ENCODE assay signal across 16 mouse cellular contexts in genomic region chr10:7189194-7189593, GRCm38 (mm10). TPM values are rescaled to one million over a fixed set of nuclear protein-coding genes. Genes with fewer than 3 reads are reported as not detected.
DNase-seq lines count a peak whose midpoint lies in the region; ATAC-seq and TF ChIP-seq lines count a peak whose summit lies in the region.
"Had no signal": no experiment of that assay in that cellular context is flagged by ENCODE, and none has a peak within 500 bp of the region (broad histone marks: within the 10 kb centered on the region; RNA-seq: fewer than 3 reads in every experiment).

No protein-coding gene starts in this region.

- 0 out of 2 replicates have a peak overlapping the region, but pooled peaks have one; percentile 2 for H3K27ac ChIP-seq in lung, postnatal 0 days (ENCODE audit: low read length)
- H3K27ac ChIP-seq in liver, embryonic 14.5 days = no peak overlapping the region
- peak overlapping the region; percentile 70 for H3K27ac ChIP-seq in stomach, postnatal 0 days (replicated peaks)
- H3K27ac ChIP-seq: heart, adult 2 months; hindbrain, embryonic 15.5 days; midbrain, embryonic 12.5 days; neural tube, embryonic 15.5 days had no signal

- H3K36me3 ChIP-seq in lung, postnatal 0 days (ENCODE audit: insufficient read depth, low read length) = no peaks in the 10 kb centered on the region
- H3K36me3 ChIP-seq in liver, embryonic 14.5 days (replicated peaks; ENCODE audit: control insufficient read depth, insufficient read depth, low read depth) = no peaks in the 10 kb centered on the region
- no peaks in the 10 kb centered on the region for H3K36me3 ChIP-seq in stomach, postnatal 0 days (ENCODE audit: control insufficient read depth, insufficient read depth, low read length)
- H3K36me3 ChIP-seq: hindbrain, embryonic 15.5 days; midbrain, embryonic 12.5 days; neural tube, embryonic 15.5 days had no signal

- no peak overlapping the region for H3K4me2 ChIP-seq in lung, postnatal 0 days (replicated peaks; ENCODE audit: low read depth, low read length)
- no peak overlapping the region for H3K4me2 ChIP-seq in liver, embryonic 14.5 days (ENCODE audit: low read depth)
- H3K4me2 ChIP-seq in stomach, postnatal 0 days (replicated peaks; ENCODE audit: low read depth) = no peak overlapping the region
- H3K4me2 ChIP-seq: hindbrain, embryonic 15.5 days; midbrain, embryonic 12.5 days; neural tube, embryonic 15.5 days had no signal

- no peak for TF ChIP-seq CTCF in lung, postnatal 0 days (IDR thresholded peaks at IDR 0.05)
- no peak for TF ChIP-seq CTCF in lung, adult 2 months (IDR thresholded peaks at IDR 0.05; ENCODE audit: insufficient read depth, low read length)
- TF ChIP-seq CTCF in liver, embryonic 14.5 days (IDR thresholded peaks at IDR 0.05; ENCODE audit: low read depth) = no peak
- TF ChIP-seq CTCF in stomach, postnatal 0 days (IDR thresholded peaks at IDR 0.05; ENCODE audit: low read depth) = no peak

- H3K4me1 ChIP-seq in lung, postnatal 0 days (ENCODE audit: insufficient read depth, low read depth, low read length) = peaks cover 10% of the 10 kb centered on the region; the same call in 1 of the 2 replicates
- H3K4me1 ChIP-seq in lung, adult 2 months (ENCODE audit: control insufficient read depth, insufficient read depth, low read length) = peaks cover 10% of the 10 kb centered on the region
- H3K4me1 ChIP-seq in liver, embryonic 14.5 days (replicated peaks; ENCODE audit: control insufficient read depth in 2 of 2, insufficient read depth in 2 of 2, low read length in 1 of 2) = peaks cover 6 to 20% of the 10 kb centered on the region in 2 experiments; a peak in 3 of 4 replicates
- H3K4me1 ChIP-seq in stomach, postnatal 0 days (replicated peaks; ENCODE audit: control insufficient read depth, insufficient read depth) = no peaks in the 10 kb centered on the region; the same call in none of the 2 replicates
- H3K4me1 ChIP-seq: hindbrain, embryonic 15.5 days; midbrain, embryonic 12.5 days; neural tube, embryonic 15.5 days had no signal

- no peak; the same call in 1 of the 2 replicates for TF ChIP-seq EP300 in lung, postnatal 0 days (IDR thresholded peaks at IDR 0.05)
- no peak for TF ChIP-seq EP300 in liver, embryonic 14.5 days (IDR thresholded peaks at IDR 0.05; ENCODE audit: low read depth)
- no peak for TF ChIP-seq EP300 in stomach, postnatal 0 days (optimal IDR thresholded peaks at IDR 0.05)

- H3K27me3 ChIP-seq in lung, postnatal 0 days (replicated peaks; ENCODE audit: insufficient read depth, low read length) = no peaks in the 10 kb centered on the region
- H3K27me3 ChIP-seq in liver, embryonic 14.5 days (ENCODE audit: control insufficient read depth, insufficient read depth, low read length) = no peaks in the 10 kb centered on the region
- no peaks in the 10 kb centered on the region for H3K27me3 ChIP-seq in stomach, postnatal 0 days (ENCODE audit: control insufficient read depth, insufficient read depth, low read length)
- H3K27me3 ChIP-seq: hindbrain, embryonic 15.5 days; midbrain, embryonic 12.5 days; neural tube, embryonic 15.5 days had no signal

- peak; percentile 53 for DNase-seq in lung, postnatal 0 days (ENCODE audit: low spot score)
- no peak for DNase-seq in lung, adult 2 months
- DNase-seq in ZHBTc4 (ENCODE audit: low read depth, low spot score) = peak; percentile 57
- no peak for DNase-seq in liver, embryonic 14.5 days (ENCODE audit: low read depth in 3 of 3, low spot score in 3 of 3)
- peak; percentile 35 for DNase-seq in stomach, postnatal 0 days (ENCODE audit: low spot score)
- DNase-seq in frontal cortex, postnatal 14 days (ENCODE audit: low spot score in 2 of 2) = no peak
- no peak for DNase-seq in right cerebral cortex, postnatal 10 days (ENCODE audit: low spot score in 2 of 2)
- DNase-seq: embryo, embryonic 11 days; kidney, postnatal 14 days; right cerebral cortex, postnatal 25 days; thymus, adult 2 months had no signal

- H3K9me3 ChIP-seq in lung, postnatal 0 days (ENCODE audit: low read length) = no peaks in the 10 kb centered on the region
- H3K9me3 ChIP-seq in liver, embryonic 14.5 days (ENCODE audit: control insufficient read depth, low read length) = no peaks in the 10 kb centered on the region
- H3K9me3 ChIP-seq in stomach, postnatal 0 days (ENCODE audit: control insufficient read depth, low read length) = no peaks in the 10 kb centered on the region
- H3K9me3 ChIP-seq: hindbrain, embryonic 15.5 days; midbrain, embryonic 12.5 days; neural tube, embryonic 15.5 days had no signal

- H3K9ac ChIP-seq in lung, postnatal 0 days (replicated peaks; ENCODE audit: low read depth) = no peak overlapping the region
- no peak overlapping the region for H3K9ac ChIP-seq in liver, embryonic 14.5 days (replicated peaks)
- H3K9ac ChIP-seq in stomach, postnatal 0 days (ENCODE audit: low read length) = no peak overlapping the region
- H3K9ac ChIP-seq: hindbrain, embryonic 15.5 days; midbrain, embryonic 12.5 days; neural tube, embryonic 15.5 days had no signal

- WGBS in lung, postnatal 0 days = 43% methylated on average over 6 of the region's 6 CpGs
- WGBS in lung, adult 2 months = 20% methylated on average over 6 of the region's 6 CpGs
- WGBS in liver, embryonic 14.5 days (ENCODE audit: insufficient replicate concordance) = 31% methylated on average over 6 of the region's 6 CpGs
- 34% methylated on average over 6 of the region's 6 CpGs for WGBS in stomach, postnatal 0 days

- peak; percentile 69 for ATAC-seq in lung, postnatal 0 days
- peak; percentile 68 for ATAC-seq in liver, embryonic 14.5 days (ENCODE audit: insufficient read depth)
- ATAC-seq in stomach, postnatal 0 days (ENCODE audit: low FRiP score, low TSS enrichment) = peak; percentile 88
- ATAC-seq: forebrain, embryonic 14.5 days had no signal

- TF ChIP-seq POLR2A in lung, adult 2 months (IDR thresholded peaks at IDR 0.05; ENCODE audit: borderline replicate concordance, extremely low read depth, low read depth, low read length) = no peak

- no peak overlapping the region for H3K4me3 ChIP-seq in lung, postnatal 0 days (ENCODE audit: low read depth, low read length)
- H3K4me3 ChIP-seq in lung, adult 2 months (replicated peaks; ENCODE audit: extremely low read depth, low read depth, low read length) = no peak overlapping the region
- no peak overlapping the region for H3K4me3 ChIP-seq in liver, embryonic 14.5 days (ENCODE audit: insufficient read depth in 1 of 2, low read depth in 2 of 2, low read length in 2 of 2)
- H3K4me3 ChIP-seq in stomach, postnatal 0 days (ENCODE audit: low read depth, low read length) = no peak overlapping the region
- H3K4me3 ChIP-seq: heart, adult 2 months; hindbrain, embryonic 15.5 days; midbrain, embryonic 12.5 days; neural tube, embryonic 15.5 days had no signal

RNA-seq across cellular contexts. Expression of gene Cnksr3, which starts 22.8 kb away (rescaled TPM):
- 7.4 and 7.6 TPM in 2 replicates for polyA plus RNA-seq in lung, postnatal 0 days (2015; fragmentation: Nextera tagmentation; extraction: Ambion mirVana)
- 9.7 and 10.1 TPM in 2 replicates for polyA plus RNA-seq in lung, adult 2 months (2012; rRNA removed)
- polyA plus RNA-seq in liver, embryonic 14.5 days (2012; rRNA removed) = 2.2 and 2.8 TPM in 2 replicates
- 2.3 and 2.8 TPM in 2 replicates for polyA plus RNA-seq in liver, embryonic 14.5 days (2014; fragmentation: Nextera tagmentation; extraction: Ambion mirVana)
- polyA plus RNA-seq in stomach, postnatal 0 days (2015; fragmentation: Nextera tagmentation; extraction: Ambion mirVana) = 7.0 and 7.6 TPM in 2 replicates

Comparison
In these comparisons a context has a peak if more than half of its experiments do, and no peak if none do; other contexts are left out.
1. DNase-seq: peak in lung, postnatal 0 days (single experiment), ZHBTc4 (single experiment) and stomach, postnatal 0 days (single experiment); none in lung, adult 2 months (single experiment), liver, embryonic 14.5 days (0 of 3), frontal cortex, postnatal 14 days (0 of 2) and right cerebral cortex, postnatal 10 days (0 of 2).
2. Peak in every context shown above with its lines, with median percentiles within 50 percentile points of each other: ATAC-seq.